Mouse (Mus musculus) neural tube, embryonic 12.5 days (tissue): ENCODE measurements around the gene Fbxl22. TPM values are rescaled to one million over a fixed set of nuclear protein-coding genes. Genes with fewer than 3 reads are reported as not detected.

Experiments used
- ATAC-seq: fragments of 200-750 bp; cut with Nextera tagmentation; 2 replicates; pipeline ENCODE4 v1.8.0; 2017; ENCODE audit warnings: low read depth, mild to moderate bottlenecking, moderate TSS enrichment, moderate library complexity; ENCODE audit not compliant: low FRiP score
- H3K27ac ChIP-seq: fragments of 300-500 bp; sonication (generic); 2 replicates; pipeline ENCODE4 v1.5.1; 2016
- H3K27me3 ChIP-seq: fragments of 300-500 bp; sonication (generic); replicated peaks from 2 replicates; pipeline ENCODE4 v1.6.1; 2016; ENCODE audit warnings: mild to moderate bottlenecking
- H3K36me3 ChIP-seq: fragments of 300-500 bp; sonication (generic); 2 replicates; pipeline ENCODE4 v1.6.1; 2016; ENCODE audit warnings: mild to moderate bottlenecking
- H3K4me1 ChIP-seq: fragments of 300-500 bp; sonication (generic); 2 replicates; pipeline ENCODE4 v1.6.1; 2016
- H3K4me2 ChIP-seq: fragments of 300-500 bp; sonication (generic); replicated peaks from 2 replicates; pipeline ENCODE4 v1.6.1; 2016; ENCODE audit warnings: mild to moderate bottlenecking
- H3K4me3 ChIP-seq: fragments of 300-500 bp; sonication (generic); 2 replicates; pipeline ENCODE4 v1.5.1; 2016
- H3K9ac ChIP-seq: fragments of 300-500 bp; sonication (generic); 2 replicates; pipeline ENCODE4 v1.6.1; 2016; ENCODE audit warnings: mild to moderate bottlenecking
- H3K9me3 ChIP-seq: fragments of 300-500 bp; sonication (generic); 2 replicates; pipeline ENCODE4 v1.6.1; 2016; ENCODE audit warnings: mild to moderate bottlenecking
- WGBS: fragments of 180-500 bp; shearing (Covaris S2); methylation state at CpG from one replicate; pipeline ENCODE4 v1.1.7; 2016; 5-methylcytosine and 5-hydroxymethylcytosine counted together
- polyA plus RNA-seq: library from polyadenylated mRNA; unstranded; fragments of >200 nt; fragmentation: Nextera tagmentation; extraction: Ambion mirVana; gene quantifications from 2 replicates; pipeline ENCODE4 v1.2.1, GENCODE M21; 2016

Fbxl22 gene
- polyA plus RNA-seq: 2.8 and 2.9 TPM in 2 replicates

DNA sequence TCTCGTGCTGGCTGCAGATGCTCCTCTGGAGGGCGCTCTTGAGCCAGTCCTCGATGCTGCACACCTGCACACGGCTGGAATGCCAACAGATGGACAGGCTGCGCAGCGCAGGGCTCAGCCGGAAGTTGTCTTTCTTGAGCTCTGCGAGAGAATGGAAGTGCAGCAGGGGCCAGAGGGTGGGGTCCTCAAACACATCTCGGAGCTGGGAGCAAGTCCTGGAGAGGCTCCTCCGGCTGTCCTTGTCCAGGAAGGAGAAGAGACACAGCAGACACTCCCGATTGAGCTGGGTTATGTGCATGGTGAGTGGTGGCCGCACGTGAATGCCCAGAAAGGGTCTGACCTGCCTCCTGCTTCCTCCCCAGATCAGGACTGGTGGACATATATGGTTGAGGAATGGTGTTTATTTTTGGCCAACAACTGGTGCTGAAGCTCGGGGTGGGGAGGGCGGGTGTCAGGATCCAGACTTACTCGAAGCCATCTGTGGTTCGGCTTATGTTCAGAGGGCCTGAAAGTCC is at the start of gene Fbxl22:
Gene Fbxl22, minus strand, starts transcription at position 338 of the 515 bp plus-strand sequence.
- H3K27ac ChIP-seq: no peak within 1 kb of the TSS
- H3K4me3 ChIP-seq: no peak within 1 kb of the TSS
- H3K4me1 ChIP-seq: peaks cover 11% of the 10 kb centered on the region
- no peak within 1 kb of the TSS for H3K9ac ChIP-seq
- peaks cover 60% of the 10 kb centered on the region for H3K36me3 ChIP-seq
- no peak within 1 kb of the TSS for H3K4me2 ChIP-seq
- no peak for ATAC-seq
- 77% methylated on average over 17 of the region's 17 CpGs for WGBS
- no peaks in the 10 kb centered on the region for H3K9me3 ChIP-seq
- H3K27me3 ChIP-seq: no peaks in the 10 kb centered on the region

- Histone ChIP-seq H3K27me3 (no peaks in the 10 kb centered on the region), H3K4me1 (no peaks in the 10 kb centered on the region), H3K27ac (no peak overlapping the region), H3K9ac (no peak overlapping the region), H3K9me3 (no peaks in the 10 kb centered on the region), H3K4me3 (no peak overlapping the region), H3K36me3 (no peaks in the 10 kb centered on the region), H3K4me2 (no peak overlapping the region)
- WGBS: 87% methylated on average over 1 of the region's 1 CpGs
- ATAC-seq: no peak
Measured at GRCm38 (mm10) chr9:66562215-66562614, 47.8 kb upstream of the Fbxl22 start.

GRCm38 (mm10) chr9:66561496-66561895 is 47.1 kb upstream of the Fbxl22 start:
- 90% methylated on average over 2 of the region's 2 CpGs for WGBS
- H3K4me3 ChIP-seq: no peak overlapping the region
- H3K4me2 ChIP-seq: no peak overlapping the region
- no peaks in the 10 kb centered on the region for H3K36me3 ChIP-seq
- no peaks in the 10 kb centered on the region for H3K4me1 ChIP-seq
- H3K27ac ChIP-seq: no peak overlapping the region
- H3K9me3 ChIP-seq: no peaks in the 10 kb centered on the region
- no peaks in the 10 kb centered on the region for H3K27me3 ChIP-seq
- no peak overlapping the region for H3K9ac ChIP-seq
- no peak for ATAC-seq

DNA sequence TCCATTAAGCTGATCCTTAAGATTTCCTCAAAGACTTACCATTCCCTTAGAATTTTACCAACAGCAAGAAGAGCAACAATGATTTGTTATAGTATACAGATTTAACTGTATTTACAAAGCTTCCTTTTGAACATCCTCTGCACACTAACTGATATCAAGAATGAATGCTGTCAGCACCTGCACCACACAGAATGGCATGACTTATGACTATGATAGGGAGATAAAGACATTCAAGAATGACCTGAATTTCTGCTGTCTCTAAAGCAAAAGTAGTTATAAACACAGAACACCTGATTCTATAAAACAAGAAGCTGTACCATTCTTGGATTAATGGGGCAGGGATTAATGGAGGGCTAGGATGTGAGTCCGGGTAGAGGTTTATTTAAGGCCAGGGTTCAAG is 46.3 kb upstream of the Fbxl22 start:
- Histone ChIP-seq H3K36me3 (no peaks in the 10 kb centered on the region), H3K27ac (no peak overlapping the region)
- 76% methylated on average over 1 of the region's 1 CpGs for WGBS

DNA sequence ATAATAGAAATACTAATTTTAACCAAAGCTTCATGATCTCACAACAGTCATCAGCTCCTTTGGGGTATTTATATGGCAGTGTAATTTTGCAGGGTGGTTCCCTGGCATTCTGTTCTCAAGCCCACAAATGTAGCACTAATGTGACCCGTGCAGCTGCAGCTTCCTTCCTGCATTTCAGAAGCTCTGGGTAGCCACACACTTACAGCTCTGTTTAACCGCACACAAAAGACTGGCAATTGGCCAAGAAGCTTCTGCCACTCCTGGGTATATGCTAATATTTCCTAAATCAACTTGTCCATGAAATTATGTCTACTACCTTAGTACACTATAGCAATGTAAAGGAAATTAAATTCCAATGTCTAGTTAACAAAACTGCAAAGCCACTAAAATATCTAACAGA is 45.9 kb upstream of the Fbxl22 start:
- no peak for ATAC-seq
- no peaks in the 10 kb centered on the region for H3K9me3 ChIP-seq
- H3K27me3 ChIP-seq: no peaks in the 10 kb centered on the region
- H3K9ac ChIP-seq: no peak overlapping the region
- no peak overlapping the region for H3K27ac ChIP-seq
- H3K4me1 ChIP-seq: no peaks in the 10 kb centered on the region
- H3K4me3 ChIP-seq: no peak overlapping the region
- WGBS: 31% methylated on average over 2 of the region's 2 CpGs
- H3K36me3 ChIP-seq: no peaks in the 10 kb centered on the region
- H3K4me2 ChIP-seq: no peak overlapping the region

More for the DNA sequence above, 46.3 kb upstream of the Fbxl22 start:
- Histone ChIP-seq H3K27me3 (no peaks in the 10 kb centered on the region), H3K4me1 (no peaks in the 10 kb centered on the region), H3K9ac (no peak overlapping the region), H3K4me3 (no peak overlapping the region), H3K4me2 (no peak overlapping the region), H3K9me3 (no peaks in the 10 kb centered on the region)
- no peak for ATAC-seq

DNA sequence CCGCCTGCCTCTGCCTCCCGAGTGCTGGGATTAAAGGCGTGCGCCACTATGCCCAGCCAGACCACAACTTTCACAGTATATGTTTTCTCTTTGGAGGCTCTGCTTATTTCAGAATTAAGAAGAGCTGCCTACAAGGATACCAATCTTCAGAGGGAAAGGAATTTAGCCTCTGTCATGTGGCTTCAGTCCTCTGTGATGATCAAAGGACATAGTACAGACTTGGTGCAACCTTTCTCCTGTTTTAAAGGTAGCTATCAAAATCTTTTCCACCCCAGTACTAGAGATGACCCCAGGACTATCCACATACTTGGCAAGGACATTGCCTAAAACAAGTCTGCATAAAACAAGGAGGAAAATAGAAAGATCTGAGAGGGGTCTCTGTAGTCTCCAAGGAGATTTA is 44.6 kb upstream of the Fbxl22 start:
- peaks cover 6% of the 10 kb centered on the region; the same call in 1 of the 2 replicates for H3K36me3 ChIP-seq
- no peak overlapping the region for H3K4me3 ChIP-seq
- WGBS: 97% methylated on average over 4 of the region's 4 CpGs
- no peaks in the 10 kb centered on the region for H3K4me1 ChIP-seq
- ATAC-seq: no peak
- H3K27ac ChIP-seq: no peak overlapping the region
- H3K4me2 ChIP-seq: no peak overlapping the region
- H3K9ac ChIP-seq: no peak overlapping the region
- no peaks in the 10 kb centered on the region for H3K27me3 ChIP-seq
- no peaks in the 10 kb centered on the region for H3K9me3 ChIP-seq

GRCm38 (mm10) chr9:66542785-66543184 is 28.4 kb upstream of the Fbxl22 start:
- Histone ChIP-seq H3K9ac (no peak overlapping the region), H3K27me3 (no peaks in the 10 kb centered on the region), H3K4me1 (no peaks in the 10 kb centered on the region), H3K4me2 (no peak overlapping the region), H3K4me3 (no peak overlapping the region), H3K27ac (no peak overlapping the region), H3K36me3 (peaks cover 69% of the 10 kb centered on the region), H3K9me3 (no peaks in the 10 kb centered on the region)
- 85% methylated on average over 4 of the region's 4 CpGs for WGBS
- no peak for ATAC-seq

GRCm38 (mm10) chr9:66521595-66521994 is 7.2 kb upstream of the Fbxl22 start:
- Histone ChIP-seq H3K9ac (no peak overlapping the region), H3K27ac (no peak overlapping the region), H3K4me1 (peaks cover 4% of the 10 kb centered on the region), H3K4me2 (no peak overlapping the region), H3K27me3 (no peaks in the 10 kb centered on the region), H3K4me3 (no peak overlapping the region), H3K9me3 (no peaks in the 10 kb centered on the region), H3K36me3 (peaks cover 81% of the 10 kb centered on the region)
- no peak for ATAC-seq
- 96% methylated on average over 3 of the region's 3 CpGs for WGBS

DNA sequence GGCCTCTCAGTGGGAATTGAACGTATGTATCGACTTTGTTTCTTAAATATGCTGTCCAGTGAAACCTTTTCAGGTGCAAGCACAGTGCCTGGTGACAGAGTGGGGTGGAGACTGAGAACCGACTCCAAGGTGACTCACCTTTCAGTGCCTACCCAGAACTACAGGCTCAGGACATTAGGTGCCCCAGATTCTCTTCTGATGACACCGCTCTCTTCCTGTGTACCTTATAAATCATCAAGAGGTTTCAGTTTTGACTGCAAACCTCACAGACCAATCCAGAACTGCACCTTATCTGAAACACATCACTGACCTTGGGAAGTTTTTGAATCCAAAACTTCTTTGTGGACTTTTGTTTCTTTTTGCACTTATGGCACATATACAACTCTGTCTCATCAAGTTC is 5.9 kb upstream of the Fbxl22 start:
- no peak overlapping the region for H3K27ac ChIP-seq
- H3K4me2 ChIP-seq: no peak overlapping the region
- WGBS: 93% methylated on average over 4 of the region's 4 CpGs
- ATAC-seq: no peak
- H3K9ac ChIP-seq: no peak overlapping the region
- H3K4me1 ChIP-seq: peaks cover 4% of the 10 kb centered on the region
- H3K36me3 ChIP-seq: peaks cover 82% of the 10 kb centered on the region
- no peaks in the 10 kb centered on the region for H3K27me3 ChIP-seq
- no peak overlapping the region for H3K4me3 ChIP-seq
- H3K9me3 ChIP-seq: no peaks in the 10 kb centered on the region

GRCm38 (mm10) chr9:66518901-66519300 is 4.5 kb upstream of the Fbxl22 start:
- H3K9ac ChIP-seq: no peak overlapping the region
- no peak overlapping the region for H3K4me2 ChIP-seq
- no peaks in the 10 kb centered on the region for H3K27me3 ChIP-seq
- no peaks in the 10 kb centered on the region for H3K9me3 ChIP-seq
- no peak for ATAC-seq
- no peak overlapping the region for H3K27ac ChIP-seq
- H3K4me1 ChIP-seq: peaks cover 4% of the 10 kb centered on the region
- H3K36me3 ChIP-seq: peaks cover 85% of the 10 kb centered on the region
- no peak overlapping the region for H3K4me3 ChIP-seq
- whole genome bisulfite sequencing: 51% methylated on average over 5 of the region's 5 CpGs

DNA sequence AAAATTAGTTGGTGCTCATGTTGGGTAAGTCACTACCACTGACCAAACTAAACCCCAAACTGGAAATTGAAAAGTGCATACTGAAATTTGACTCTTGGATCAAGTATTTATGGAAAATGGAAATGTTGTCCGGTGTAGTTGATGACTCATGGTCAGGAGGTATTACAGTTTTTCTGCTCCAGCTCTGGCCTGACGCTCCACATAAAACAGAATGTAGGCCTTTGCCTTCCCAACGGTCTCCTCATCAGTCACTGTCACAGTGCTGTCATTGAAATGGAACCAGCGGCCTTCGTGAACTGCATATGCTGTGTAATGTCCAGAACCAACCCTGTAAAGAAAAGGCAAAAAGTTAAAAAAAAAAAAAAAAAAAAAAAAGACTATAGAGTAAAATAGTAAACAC is 3.9 kb upstream of the Fbxl22 start:
- ATAC-seq: no peak
- no peaks in the 10 kb centered on the region for H3K9me3 ChIP-seq
- H3K36me3 ChIP-seq: peaks cover 83% of the 10 kb centered on the region
- H3K4me2 ChIP-seq: no peak overlapping the region
- H3K4me3 ChIP-seq: no peak overlapping the region
- no peak overlapping the region for H3K27ac ChIP-seq
- no peak overlapping the region for H3K9ac ChIP-seq
- no peaks in the 10 kb centered on the region for H3K27me3 ChIP-seq
- H3K4me1 ChIP-seq: peaks cover 4% of the 10 kb centered on the region
- WGBS: 89% methylated on average over 5 of the region's 5 CpGs

- peaks cover 4% of the 10 kb centered on the region for H3K4me1 ChIP-seq
- no peaks in the 10 kb centered on the region for H3K9me3 ChIP-seq
- no peaks in the 10 kb centered on the region for H3K27me3 ChIP-seq
- no peak overlapping the region for H3K4me3 ChIP-seq
- no peak for ATAC-seq
- WGBS: 90% methylated on average over 10 of the region's 10 CpGs
- H3K27ac ChIP-seq: no peak overlapping the region
- H3K36me3 ChIP-seq: peaks cover 81% of the 10 kb centered on the region
- H3K9ac ChIP-seq: no peak overlapping the region
- H3K4me2 ChIP-seq: no peak overlapping the region
Measured at GRCm38 (mm10) chr9:66517746-66518145, 3.4 kb upstream of the Fbxl22 start.

GRCm38 (mm10) chr9:66516296-66516940 is 2.0 kb upstream of the Fbxl22 start:
- Histone ChIP-seq H3K27me3 (no peaks in the 10 kb centered on the region), H3K4me1 (peaks cover 4% of the 10 kb centered on the region), H3K4me3 (no peak overlapping the region), H3K9me3 (no peaks in the 10 kb centered on the region), H3K36me3 (peaks cover 71% of the 10 kb centered on the region), H3K27ac (no peak overlapping the region), H3K4me2 (no peak overlapping the region), H3K9ac (no peak overlapping the region)
- WGBS: 93% methylated on average over 6 of the region's 6 CpGs
- no peak for ATAC-seq
